Mouse (Mus musculus): Measurements from ENCODE around the gene Lrig1. TPM values are rescaled to one million over a fixed set of nuclear protein-coding genes. Genes with fewer than 3 reads are reported as not detected.

Lrig1 gene
- polyA plus RNA-seq, 1 experiment from 2014 or later: 4.3 TPM

GRCm38 (mm10) chr6:94642048-94642447 is 57.9 kb downstream of the Lrig1 start:
- Histone ChIP-seq H3K9me3 (ENCODE audit: control insufficient read depth, low read length) (no peaks in the 10 kb centered on the region), H3K4me2 (no peak overlapping the region), H3K4me3 (ENCODE audit: low read depth, low read length) (no peak overlapping the region), H3K27me3 (replicated peaks; ENCODE audit: control insufficient read depth, insufficient read depth, low read length) (no peaks in the 10 kb centered on the region; the same call in 1 of the 2 replicates), H3K36me3 (ENCODE audit: control insufficient read depth, insufficient read depth, low read length) (no peaks in the 10 kb centered on the region), H3K27ac (ENCODE audit: low read depth, low read length) (no peak overlapping the region), H3K4me1 (replicated peaks; ENCODE audit: control insufficient read depth, insufficient read depth, low read length) (no peaks in the 10 kb centered on the region), H3K9ac (ENCODE audit: low read depth, low read length) (no peak overlapping the region)
- 85% methylated on average over 1 of the region's 1 CpGs for WGBS
- DNase-seq (ENCODE audit: low spot score) (no peak), ATAC-seq (replicated peaks; ENCODE audit: low FRiP score) (no peak)

DNA sequence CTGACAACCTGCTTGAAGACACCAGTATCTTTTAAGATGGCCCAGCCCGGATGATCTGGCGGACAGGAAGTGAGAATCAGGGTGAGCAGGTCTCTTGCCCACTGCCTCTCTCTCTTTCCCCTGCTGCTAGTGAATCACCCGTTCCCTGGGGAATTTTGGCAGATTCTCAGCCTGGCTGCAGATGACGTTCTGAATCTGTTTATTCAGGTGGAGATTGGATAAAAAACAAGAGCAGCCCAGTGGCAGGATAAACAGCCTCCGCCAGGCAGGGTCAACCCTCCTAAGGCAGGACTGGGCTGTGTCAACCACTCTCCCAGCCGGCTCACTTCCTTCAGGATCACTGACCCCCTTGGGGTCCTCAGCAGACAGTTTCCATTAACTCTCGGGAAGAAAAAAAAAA is 59.7 kb downstream of the Lrig1 start:
- no peaks in the 10 kb centered on the region for H3K4me1 ChIP-seq (replicated peaks; ENCODE audit: control insufficient read depth, insufficient read depth, low read length)
- 43% methylated on average over 7 of the region's 7 CpGs for WGBS
- DNase-seq (ENCODE audit: low spot score) (no peak), ATAC-seq (replicated peaks; ENCODE audit: low FRiP score) (no peak)
- H3K4me2 ChIP-seq: no peak overlapping the region
- no peaks in the 10 kb centered on the region; the same call in 1 of the 2 replicates for H3K27me3 ChIP-seq (replicated peaks; ENCODE audit: control insufficient read depth, insufficient read depth, low read length)
- H3K9me3 ChIP-seq (ENCODE audit: control insufficient read depth, low read length): no peaks in the 10 kb centered on the region
- H3K27ac ChIP-seq (ENCODE audit: low read depth, low read length): no peak overlapping the region
- no peaks in the 10 kb centered on the region for H3K36me3 ChIP-seq (ENCODE audit: control insufficient read depth, insufficient read depth, low read length)
- H3K9ac ChIP-seq (ENCODE audit: low read depth, low read length): no peak overlapping the region
- no peak overlapping the region for H3K4me3 ChIP-seq (ENCODE audit: low read depth, low read length)

DNA sequence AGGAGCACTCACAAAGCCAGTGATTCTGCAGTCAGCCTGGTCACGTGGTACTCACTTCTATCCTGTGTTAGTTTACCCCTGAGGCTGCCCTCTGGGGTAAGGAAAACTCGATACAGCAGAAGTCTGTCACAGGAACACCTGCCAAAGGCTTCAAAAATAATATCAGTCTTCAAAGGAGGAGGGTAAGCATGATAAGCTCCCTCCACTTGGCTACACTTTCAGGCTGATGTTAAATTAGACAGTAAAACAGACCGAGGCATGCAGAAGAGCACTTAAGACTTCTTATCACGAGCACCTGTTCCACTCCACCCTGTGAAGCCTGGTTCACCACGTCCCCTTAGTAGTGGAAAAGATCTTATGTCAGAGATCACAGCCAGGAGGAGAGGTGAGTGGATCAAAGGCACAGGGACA is 62.9 kb downstream of the Lrig1 start:
- no peak overlapping the region for H3K27ac ChIP-seq (ENCODE audit: low read depth, low read length)
- no peaks in the 10 kb centered on the region for H3K36me3 ChIP-seq (ENCODE audit: control insufficient read depth, insufficient read depth, low read length)
- H3K27me3 ChIP-seq (replicated peaks; ENCODE audit: control insufficient read depth, insufficient read depth, low read length): no peaks in the 10 kb centered on the region
- H3K9ac ChIP-seq (ENCODE audit: low read depth, low read length): no peak overlapping the region
- 36% methylated on average over 5 of the region's 5 CpGs for WGBS
- no peak overlapping the region for H3K4me2 ChIP-seq
- H3K4me3 ChIP-seq (ENCODE audit: low read depth, low read length): no peak overlapping the region
- ATAC-seq (replicated peaks; ENCODE audit: low FRiP score): peak; percentile 56; the same call in 1 of the 2 replicates
- DNase-seq (ENCODE audit: low spot score): no peak
- no peaks in the 10 kb centered on the region for H3K9me3 ChIP-seq (ENCODE audit: control insufficient read depth, low read length)
- no peaks in the 10 kb centered on the region for H3K4me1 ChIP-seq (replicated peaks; ENCODE audit: control insufficient read depth, insufficient read depth, low read length)

- Histone ChIP-seq H3K4me3 (ENCODE audit: low read depth, low read length) (no peak overlapping the region), H3K4me1 (replicated peaks; ENCODE audit: control insufficient read depth, insufficient read depth, low read length) (no peaks in the 10 kb centered on the region), H3K27me3 (replicated peaks; ENCODE audit: control insufficient read depth, insufficient read depth, low read length) (no peaks in the 10 kb centered on the region), H3K4me2 (no peak overlapping the region), H3K9me3 (ENCODE audit: control insufficient read depth, low read length) (no peaks in the 10 kb centered on the region), H3K27ac (ENCODE audit: low read depth, low read length) (no peak overlapping the region), H3K9ac (ENCODE audit: low read depth, low read length) (no peak overlapping the region), H3K36me3 (ENCODE audit: control insufficient read depth, insufficient read depth, low read length) (no peaks in the 10 kb centered on the region)
- DNase-seq (ENCODE audit: low spot score) (no peak), ATAC-seq (replicated peaks; ENCODE audit: low FRiP score) (no peak)
- 54% methylated on average over 1 of the region's 1 CpGs for WGBS
Observed at GRCm38 (mm10) chr6:94635343-94635742, 64.6 kb downstream of the Lrig1 start.

DNA sequence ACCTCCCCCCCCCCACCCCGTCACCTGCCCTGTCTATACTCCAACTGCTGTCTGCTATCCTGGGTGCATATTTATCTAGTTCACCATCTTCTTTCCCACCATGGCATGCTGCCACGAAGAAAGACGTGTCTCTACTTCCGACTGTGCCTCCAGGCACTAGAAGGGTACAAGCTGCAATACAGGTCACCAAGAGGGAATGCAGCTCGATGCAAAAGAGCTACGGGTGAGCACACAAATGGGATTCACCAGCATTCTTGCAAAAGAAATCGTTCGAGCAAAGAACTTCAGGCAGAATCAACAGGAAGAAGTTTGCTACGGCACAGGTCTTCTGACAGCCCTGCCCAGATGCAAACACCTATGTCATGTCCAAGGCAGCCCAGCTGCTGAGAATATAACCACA is 65.2 kb downstream of the Lrig1 start:
- H3K4me2 ChIP-seq: no peak overlapping the region
- H3K9ac ChIP-seq (ENCODE audit: low read depth, low read length): no peak overlapping the region
- ATAC-seq (replicated peaks; ENCODE audit: low FRiP score): no peak
- H3K4me3 ChIP-seq (ENCODE audit: low read depth, low read length): no peak overlapping the region
- WGBS: 77% methylated on average over 9 of the region's 9 CpGs
- H3K9me3 ChIP-seq (ENCODE audit: control insufficient read depth, low read length): no peaks in the 10 kb centered on the region
- no peaks in the 10 kb centered on the region for H3K36me3 ChIP-seq (ENCODE audit: control insufficient read depth, insufficient read depth, low read length)
- DNase-seq (ENCODE audit: low spot score): no peak
- no peaks in the 10 kb centered on the region for H3K4me1 ChIP-seq (replicated peaks; ENCODE audit: control insufficient read depth, insufficient read depth, low read length)
- H3K27me3 ChIP-seq (replicated peaks; ENCODE audit: control insufficient read depth, insufficient read depth, low read length): no peaks in the 10 kb centered on the region; the same call in 1 of the 2 replicates
- H3K27ac ChIP-seq (ENCODE audit: low read depth, low read length): no peak overlapping the region

DNA sequence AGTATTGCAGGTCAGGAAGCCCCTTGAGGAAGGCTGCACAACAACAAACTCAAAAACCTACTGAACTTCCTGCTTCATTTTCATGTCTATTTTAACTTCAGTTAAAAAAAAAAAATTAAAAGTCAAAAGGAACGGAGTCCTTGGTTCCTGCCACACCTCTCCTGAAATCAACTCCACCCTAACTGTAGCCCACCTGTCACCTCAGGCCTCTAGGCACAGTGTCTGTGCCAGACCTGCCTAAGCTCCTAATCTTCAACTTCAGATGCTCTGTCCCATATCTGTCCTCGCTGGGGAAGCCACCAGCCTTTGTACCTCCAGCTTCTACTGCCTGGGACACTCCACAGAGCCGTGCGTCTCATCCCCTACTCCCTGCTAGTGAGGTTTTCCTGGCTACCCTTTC is 65.7 kb downstream of the Lrig1 start:
- no peaks in the 10 kb centered on the region; the same call in 1 of the 2 replicates for H3K27me3 ChIP-seq (replicated peaks; ENCODE audit: control insufficient read depth, insufficient read depth, low read length)
- 74% methylated on average over 4 of the region's 4 CpGs for WGBS
- no peaks in the 10 kb centered on the region for H3K4me1 ChIP-seq (replicated peaks; ENCODE audit: control insufficient read depth, insufficient read depth, low read length)
- H3K9me3 ChIP-seq (ENCODE audit: control insufficient read depth, low read length): no peaks in the 10 kb centered on the region
- no peak overlapping the region for H3K27ac ChIP-seq (ENCODE audit: low read depth, low read length)
- peak; percentile 65 for ATAC-seq (replicated peaks; ENCODE audit: low FRiP score)
- no peaks in the 10 kb centered on the region for H3K36me3 ChIP-seq (ENCODE audit: control insufficient read depth, insufficient read depth, low read length)
- no peak overlapping the region for H3K9ac ChIP-seq (ENCODE audit: low read depth, low read length)
- H3K4me3 ChIP-seq (ENCODE audit: low read depth, low read length): no peak overlapping the region
- no peak overlapping the region for H3K4me2 ChIP-seq
- DNase-seq (ENCODE audit: low spot score): no peak

DNA sequence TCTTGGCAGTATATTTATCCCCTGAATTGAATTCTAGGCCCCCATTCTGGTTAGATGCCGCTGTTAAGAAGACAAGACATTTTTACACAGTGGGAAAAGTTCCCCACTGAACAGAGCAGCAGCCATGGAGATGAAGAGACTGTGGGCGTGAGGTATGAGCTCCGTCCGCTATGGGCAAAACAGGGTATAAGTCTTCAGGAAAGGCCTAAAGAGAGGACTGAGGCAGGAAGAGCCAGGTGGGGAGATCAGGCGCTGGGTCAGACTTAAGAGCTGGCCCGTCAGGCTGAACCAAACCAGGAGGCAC is 68.2 kb downstream of the Lrig1 start:
- Histone ChIP-seq H3K4me1 (replicated peaks; ENCODE audit: control insufficient read depth, insufficient read depth, low read length) (no peaks in the 10 kb centered on the region), H3K27me3 (replicated peaks; ENCODE audit: control insufficient read depth, insufficient read depth, low read length) (no peaks in the 10 kb centered on the region; the same call in 1 of the 2 replicates), H3K36me3 (ENCODE audit: control insufficient read depth, insufficient read depth, low read length) (no peaks in the 10 kb centered on the region), H3K9me3 (ENCODE audit: control insufficient read depth, low read length) (no peaks in the 10 kb centered on the region), H3K4me2 (no peak overlapping the region), H3K4me3 (ENCODE audit: low read depth, low read length) (no peak overlapping the region), H3K27ac (ENCODE audit: low read depth, low read length) (no peak overlapping the region), H3K9ac (ENCODE audit: low read depth, low read length) (no peak overlapping the region)
- DNase-seq (ENCODE audit: low spot score): no peak
- 84% methylated on average over 6 of the region's 6 CpGs for WGBS
- ATAC-seq (replicated peaks; ENCODE audit: low FRiP score): no peak

DNA sequence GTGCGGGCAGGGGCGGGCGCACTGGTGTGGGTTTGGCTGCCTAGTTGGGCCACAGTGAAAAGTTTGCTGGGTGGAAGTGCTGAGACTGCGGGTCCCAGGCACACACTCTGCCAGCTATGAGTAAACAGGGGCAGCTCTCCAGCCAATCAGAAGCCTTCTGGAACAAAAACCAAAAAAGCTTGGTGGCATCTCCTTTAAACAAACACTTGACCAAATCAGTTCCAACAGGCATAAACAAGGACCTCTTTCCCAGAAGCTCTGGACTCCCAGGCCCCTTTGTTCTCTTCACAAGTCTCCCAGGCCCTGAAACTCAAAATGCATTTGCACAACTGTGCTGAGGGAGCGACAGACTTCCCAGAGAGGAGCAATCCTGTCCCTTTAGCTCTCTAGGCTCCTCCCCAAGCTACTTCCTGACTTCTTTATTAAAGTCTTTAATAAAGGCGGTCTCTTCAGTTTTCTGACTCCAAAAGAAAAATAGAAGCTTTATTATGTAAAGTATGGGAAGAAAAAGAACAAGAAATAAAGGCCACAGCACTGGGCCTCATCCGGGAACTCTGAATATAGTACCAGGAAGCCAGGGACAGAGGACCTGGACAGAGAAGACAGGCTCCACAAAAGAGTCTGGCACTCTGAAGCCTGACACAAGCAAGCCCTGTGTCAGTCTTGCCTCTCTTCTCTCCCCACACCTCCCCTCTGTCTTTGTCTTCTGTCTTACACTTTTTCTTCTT is 68.7 kb downstream of the Lrig1 start:
- Histone ChIP-seq H3K4me2 (no peak overlapping the region), H3K27me3 (replicated peaks; ENCODE audit: control insufficient read depth, insufficient read depth, low read length) (no peaks in the 10 kb centered on the region; the same call in 1 of the 2 replicates), H3K27ac (ENCODE audit: low read depth, low read length) (no peak overlapping the region), H3K4me3 (ENCODE audit: low read depth, low read length) (no peak overlapping the region), H3K9ac (ENCODE audit: low read depth, low read length) (no peak overlapping the region), H3K9me3 (ENCODE audit: control insufficient read depth, low read length) (no peaks in the 10 kb centered on the region), H3K36me3 (ENCODE audit: control insufficient read depth, insufficient read depth, low read length) (no peaks in the 10 kb centered on the region), H3K4me1 (replicated peaks; ENCODE audit: control insufficient read depth, insufficient read depth, low read length) (0 out of 2 replicates have a peak, but pooled peaks cover 1% of the 10 kb centered on the region)
- 72% methylated on average over 7 of the region's 7 CpGs for WGBS
- DNase-seq (ENCODE audit: low spot score): no peak
- ATAC-seq (replicated peaks; ENCODE audit: low FRiP score): no peak

GRCm38 (mm10) chr6:94628787-94629186 is 71.2 kb downstream of the Lrig1 start:
- Histone ChIP-seq H3K4me3 (ENCODE audit: low read depth, low read length) (no peak overlapping the region), H3K9ac (ENCODE audit: low read depth, low read length) (no peak overlapping the region), H3K4me2 (no peak overlapping the region), H3K27me3 (replicated peaks; ENCODE audit: control insufficient read depth, insufficient read depth, low read length) (no peaks in the 10 kb centered on the region; the same call in 1 of the 2 replicates), H3K4me1 (replicated peaks; ENCODE audit: control insufficient read depth, insufficient read depth, low read length) (0 out of 2 replicates have a peak, but pooled peaks cover 3% of the 10 kb centered on the region), H3K36me3 (ENCODE audit: control insufficient read depth, insufficient read depth, low read length) (no peaks in the 10 kb centered on the region), H3K27ac (ENCODE audit: low read depth, low read length) (no peak overlapping the region), H3K9me3 (ENCODE audit: control insufficient read depth, low read length) (no peaks in the 10 kb centered on the region)
- DNase-seq (ENCODE audit: low spot score) (no peak), ATAC-seq (replicated peaks; ENCODE audit: low FRiP score) (no peak)
- WGBS: 77% methylated on average over 6 of the region's 6 CpGs
